Mouse (Mus musculus) G1E-ER4 (cell line): ENCODE results near the gene Unc93b1. TPM values are rescaled to one million over a fixed set of nuclear protein-coding genes. Genes with fewer than 3 reads are reported as not detected.

Experiments used
- GATA1 ChIP-seq: IDR thresholded peaks from one replicate; pipeline ENCODE4 v1.8.0; 2012; ENCODE audit warnings: low read length, inconsistent platforms
- polyA plus RNA-seq: library from polyadenylated mRNA; stranded (reverse); fragments of >175 nt; gene quantifications from 2 replicates; pipeline ENCODE4 v1.2.3, GENCODE M21; 2012

Unc93b1 gene
- polyA plus RNA-seq, 1 experiment, result not detected

GRCm38 (mm10) chr19:3927989-3928388, 7.0 kb upstream of the Unc93b1 start:
- TF ChIP-seq GATA1, result no peak

DNA sequence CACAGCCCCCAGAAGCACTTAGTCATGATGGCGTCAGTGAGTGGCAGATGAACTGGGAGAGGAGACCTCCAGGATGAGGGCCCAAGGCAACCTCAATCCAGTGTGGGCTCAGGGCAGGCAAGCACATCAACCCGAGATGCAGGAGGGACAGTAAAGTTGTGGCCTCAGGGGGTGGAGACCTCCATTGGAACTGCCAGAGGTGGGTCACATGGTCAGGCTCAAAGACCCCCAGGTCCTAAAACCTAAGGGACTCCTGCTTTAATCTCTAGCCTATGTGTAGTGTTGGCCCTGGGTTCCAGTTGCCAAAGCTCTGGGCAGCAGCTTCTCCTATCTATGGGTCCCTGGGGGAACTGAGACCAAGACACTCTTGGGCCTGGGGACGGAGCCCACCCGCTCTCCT, 6.2 kb upstream of the Unc93b1 start:
- TF ChIP-seq GATA1, result no peak

- no peak for TF ChIP-seq GATA1
Measured at GRCm38 (mm10) chr19:3929211-3929941, 5.6 kb upstream of the Unc93b1 start, which contains the start of gene Aldh3b1. Gene Aldh3b1, minus strand, starts transcription at chr19:3929808.

DNA sequence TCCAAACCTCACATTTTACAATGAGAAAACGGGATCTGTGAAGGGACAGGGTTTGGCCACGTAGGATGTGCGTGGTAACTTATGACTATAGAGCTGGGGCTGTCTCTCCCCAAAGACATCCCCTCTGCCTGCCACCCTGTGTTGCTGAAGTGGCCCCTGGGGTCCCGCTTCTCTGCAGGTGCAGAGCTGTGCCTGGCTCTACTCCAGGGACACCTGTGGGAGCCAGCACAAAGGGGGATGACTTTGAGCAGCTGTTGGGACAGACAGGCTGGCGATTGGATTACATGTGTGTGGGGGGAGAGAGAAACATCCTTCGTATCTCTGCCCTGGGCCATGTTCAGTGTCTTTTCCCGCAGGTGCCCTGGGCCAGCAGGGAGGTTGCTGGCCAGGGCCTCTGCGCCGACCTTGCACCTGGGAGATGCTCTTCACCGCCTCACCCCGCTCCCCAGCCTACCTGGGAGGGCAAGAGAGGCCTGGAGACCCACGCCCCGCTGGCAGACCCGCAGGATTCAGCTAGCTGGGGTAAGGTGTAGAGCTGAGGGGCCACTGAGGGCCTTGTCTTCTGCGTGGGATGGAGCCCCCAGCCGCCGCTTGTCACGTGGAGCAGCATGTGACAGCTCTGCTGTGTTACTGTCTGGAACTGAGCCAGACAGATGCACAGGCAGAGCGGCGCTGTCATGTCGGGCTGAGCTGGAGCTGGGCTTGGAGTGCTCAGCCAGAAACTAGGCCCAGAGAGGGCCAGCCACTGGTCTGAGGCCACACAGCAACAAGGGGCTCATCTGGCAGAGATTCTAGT, 4.5 kb upstream of the Unc93b1 start:
- no peak for TF ChIP-seq GATA1

DNA sequence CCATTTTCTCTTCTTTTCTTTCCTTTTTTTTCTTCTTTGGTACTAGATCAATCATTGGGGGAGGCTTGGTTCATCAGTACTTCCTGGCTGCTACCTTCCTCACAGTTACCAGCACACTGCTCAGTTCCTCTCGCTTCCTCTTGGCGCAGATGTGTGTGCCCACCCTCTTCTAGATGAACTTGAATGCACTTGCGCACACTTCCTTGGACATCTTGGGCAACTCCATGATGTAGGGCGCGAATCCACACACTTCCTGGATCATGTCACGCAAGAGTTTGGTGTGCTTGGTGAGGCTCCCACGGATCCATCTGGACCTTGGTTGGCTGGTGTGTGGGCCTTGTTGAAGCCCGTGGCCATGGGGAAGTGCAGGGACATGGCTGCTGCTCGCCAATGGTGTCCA, 3.3 kb upstream of the Unc93b1 start:
- TF ChIP-seq GATA1, result no peak

- TF ChIP-seq GATA1, result no peak
Measured at GRCm38 (mm10) chr19:3935896-3936850, 1.2 kb downstream of the Unc93b1 start.

DNA sequence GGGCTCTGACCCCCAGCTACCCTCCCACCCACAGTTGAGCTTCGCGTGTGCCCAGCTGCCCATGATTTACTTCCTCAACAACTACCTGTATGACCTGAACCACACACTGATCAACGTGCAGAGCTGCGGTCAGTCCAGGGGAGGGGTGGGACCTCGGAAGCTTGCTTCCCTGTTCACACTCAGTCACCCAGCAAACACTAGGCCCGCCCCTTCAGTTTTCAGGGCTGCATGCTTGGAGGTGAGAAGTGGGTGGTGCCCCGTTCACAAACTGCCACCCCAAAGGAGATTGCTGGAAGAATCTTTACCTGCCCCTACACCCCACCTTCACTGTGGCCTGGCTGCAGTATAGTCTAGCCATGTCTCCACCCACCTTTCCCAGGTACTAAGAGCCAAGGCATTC, 7.3 kb downstream of the Unc93b1 start:
- no peak for TF ChIP-seq GATA1

GRCm38 (mm10) chr19:3942986-3943735, 8.2 kb downstream of the Unc93b1 start:
- no peak for TF ChIP-seq GATA1

GRCm38 (mm10) chr19:3945872-3946564, 11.0 kb downstream of the Unc93b1 start:
- TF ChIP-seq GATA1, result no peak

- no peak for TF ChIP-seq GATA1
Measured at GRCm38 (mm10) chr19:3946715-3947114, 11.7 kb downstream of the Unc93b1 start.

DNA sequence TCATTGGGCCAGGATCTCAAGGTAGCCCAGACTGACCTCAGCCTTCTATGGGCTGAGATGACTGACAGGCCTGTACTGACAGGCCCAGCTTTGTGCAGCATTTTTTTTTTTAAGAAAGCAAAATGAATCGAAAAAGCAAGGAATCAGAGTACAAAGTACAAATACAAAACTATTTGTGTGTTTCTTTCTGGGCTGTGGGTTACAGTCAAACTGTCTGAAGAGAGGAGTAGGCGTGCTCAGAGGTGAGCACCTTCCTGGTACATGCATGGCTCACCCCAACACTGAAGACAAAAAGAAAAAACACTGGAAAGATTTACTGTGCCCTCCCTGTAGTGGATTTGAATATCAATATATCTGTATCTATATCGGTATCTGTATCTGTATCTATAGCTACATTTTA, 12.8 kb downstream of the Unc93b1 start:
- no peak for TF ChIP-seq GATA1

GRCm38 (mm10) chr19:3948546-3948945, 13.6 kb downstream of the Unc93b1 start:
- no peak for TF ChIP-seq GATA1

DNA sequence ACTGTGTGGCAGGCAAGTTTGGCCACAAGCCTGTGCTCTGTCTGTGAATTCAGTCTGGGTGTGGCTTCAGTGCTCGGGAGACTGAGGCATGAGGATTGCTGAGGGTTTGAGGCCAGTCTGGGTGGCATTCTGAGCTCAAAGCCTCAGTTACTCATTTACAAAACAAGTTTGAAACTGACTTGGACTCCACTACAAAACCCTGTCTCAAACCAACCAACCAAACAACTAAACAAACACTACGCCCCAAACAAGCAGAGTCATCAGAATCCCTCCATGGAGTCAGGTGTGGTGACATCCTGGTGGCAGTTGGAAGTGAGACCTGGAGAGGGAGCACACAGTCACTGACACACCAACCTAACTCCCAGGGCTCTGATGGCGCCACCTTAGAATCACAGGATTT, 15.3 kb downstream of the Unc93b1 start:
- TF ChIP-seq GATA1, result no peak

GRCm38 (mm10) chr19:3951461-3951860, 16.5 kb downstream of the Unc93b1 start:
- TF ChIP-seq GATA1, result no peak
